Mouse (Mus musculus) kidney, adult 2 months (tissue): Measurements from ENCODE around the gene Kri1. TPM values are rescaled to one million over a fixed set of nuclear protein-coding genes. Genes with fewer than 3 reads are reported as not detected.

Experiments
- DNase-seq: peaks from one replicate; pipeline ENCODE4 v3.0.0; 2021
- H3K27ac ChIP-seq: fragments of 200-500 bp; 2 replicates; pipeline ENCODE4 v1.5.1; 2012; ENCODE audit warnings: low read depth, low read length, control low read depth, inconsistent platforms; ENCODE audit not compliant: insufficient read depth
- H3K27me3 ChIP-seq: fragments of 200-500 bp; replicated peaks from 2 replicates; pipeline ENCODE4 v1.6.1; 2012; ENCODE audit warnings: mild to moderate bottlenecking, moderate library complexity, low read length, inconsistent platforms; ENCODE audit not compliant: control insufficient read depth, insufficient read depth
- H3K36me3 ChIP-seq: fragments of 200-500 bp; 2 replicates; pipeline ENCODE4 v1.6.1; 2012; ENCODE audit warnings: mild to moderate bottlenecking, moderate library complexity, low read length, inconsistent platforms; ENCODE audit not compliant: control insufficient read depth, insufficient read depth
- H3K4me1 ChIP-seq: fragments of 200-500 bp; 2 replicates; pipeline ENCODE4 v1.6.1; 2011; ENCODE audit warnings: low read length; ENCODE audit not compliant: control insufficient read depth, insufficient read depth
- H3K4me3 ChIP-seq: fragments of 200-500 bp; 2 replicates; pipeline ENCODE4 v1.5.1; 2011; ENCODE audit warnings: mild to moderate bottlenecking, low read depth, low read length, control low read depth; ENCODE audit not compliant: insufficient read depth
- CTCF ChIP-seq: fragments of 200-500 bp; conservative IDR thresholded peaks from 2 replicates; pipeline ENCODE4 v1.5.1; 2011; ENCODE audit warnings: low read depth, mild to moderate bottlenecking, control low read depth, low read length, moderate library complexity, mixed read lengths; ENCODE audit not compliant: insufficient read depth, insufficient read length
- POLR2A ChIP-seq: fragments of 200-500 bp; IDR thresholded peaks from one replicate; pipeline ENCODE4 v1.6.1; 2011; ENCODE audit warnings: low read depth, low read length, control low read depth
- WGBS: fragments of 180-500 bp; shearing (Covaris S2); methylation state at CpG from one replicate; pipeline ENCODE4 v1.1.7; 2018; 5-methylcytosine and 5-hydroxymethylcytosine counted together
- polyA plus RNA-seq: library from polyadenylated mRNA; depleted of rRNA; stranded (reverse); fragments of >200 nt; gene quantifications from 2 replicates; pipeline ENCODE4 v1.2.3, GENCODE M21; 2012

The Kri1 gene
- polyA plus RNA-seq, 1 experiment: 14.2 TPM

DNA sequence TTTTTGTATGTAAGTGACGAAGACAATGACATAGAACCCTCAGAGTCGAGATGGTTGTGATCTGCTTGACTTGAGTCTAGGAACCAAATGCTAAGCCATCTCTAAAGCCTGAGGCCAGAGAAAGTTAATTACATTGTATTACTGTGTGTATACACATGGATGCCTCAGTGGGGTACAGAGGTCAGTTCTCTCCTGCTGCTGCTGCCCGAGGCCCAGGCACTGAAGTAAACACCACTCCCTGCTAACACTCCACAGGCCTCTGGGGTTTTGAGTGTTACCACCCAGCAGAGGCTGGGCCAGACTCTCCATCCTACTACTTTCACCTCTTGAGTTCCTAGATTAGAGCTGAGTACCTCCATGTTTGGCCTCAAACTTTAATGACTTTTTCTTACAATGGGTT is 3.8 kb downstream of the Kri1 start:
- peaks cover 8% of the 10 kb centered on the region; the same call in 1 of the 2 replicates for H3K4me1 ChIP-seq
- TF ChIP-seq POLR2A (no peak), CTCF (no peak)
- no peak overlapping the region for H3K4me3 ChIP-seq
- no peak overlapping the region for H3K27ac ChIP-seq
- peak; percentile 62 for DNase-seq
- WGBS: 54% methylated on average over 3 of the region's 3 CpGs
- H3K27me3 ChIP-seq: no peaks in the 10 kb centered on the region
- no peaks in the 10 kb centered on the region for H3K36me3 ChIP-seq

DNA sequence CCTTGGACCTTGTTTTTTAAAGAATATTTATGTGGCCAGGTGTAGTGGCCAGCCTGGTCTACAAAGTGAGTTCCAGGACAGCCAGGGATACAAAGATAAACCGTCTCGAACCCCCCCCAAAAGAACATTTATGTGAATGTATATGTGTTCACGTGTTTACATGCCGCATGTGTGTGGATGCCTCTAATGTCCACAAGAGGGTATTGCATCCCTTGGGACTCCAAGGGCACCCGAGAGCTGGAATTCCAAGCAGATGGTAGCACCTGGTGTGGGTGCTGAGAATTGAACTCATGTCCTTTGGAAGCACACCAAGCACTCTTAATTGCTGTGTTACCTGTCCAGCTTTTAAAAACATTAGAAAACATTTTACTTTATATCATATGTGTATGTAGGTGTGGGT is 4.2 kb downstream of the Kri1 start:
- no peak overlapping the region for H3K27ac ChIP-seq
- no peak for TF ChIP-seq CTCF
- no peak for TF ChIP-seq POLR2A

DNA sequence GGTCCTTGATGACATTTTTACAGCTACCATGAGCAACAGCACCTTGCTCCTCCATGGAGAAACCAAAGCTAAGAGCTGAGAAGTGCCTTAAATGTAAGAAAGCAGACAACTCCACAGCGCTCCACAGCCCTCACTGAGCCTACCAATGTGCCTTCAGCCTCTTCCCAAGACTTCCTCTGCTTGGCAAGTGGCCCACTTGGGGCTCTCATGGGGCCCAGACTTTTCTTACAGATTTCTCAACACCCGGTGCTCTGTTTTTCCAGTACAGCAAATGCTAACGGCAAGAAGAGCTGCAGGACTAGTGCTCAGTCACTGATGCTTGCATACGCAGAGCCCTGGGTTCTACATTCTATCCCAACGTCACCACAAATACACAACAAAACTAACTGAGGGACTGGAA is 10.0 kb downstream of the Kri1 start:
- Histone ChIP-seq H3K27ac (no peak overlapping the region), H3K4me3 (no peak overlapping the region), H3K27me3 (no peaks in the 10 kb centered on the region), H3K36me3 (0 out of 2 replicates have a peak, but pooled peaks cover 2% of the 10 kb centered on the region), H3K4me1 (no peaks in the 10 kb centered on the region)
- 96% methylated on average over 5 of the region's 5 CpGs for WGBS
- no peak for DNase-seq
- TF ChIP-seq CTCF (no peak), POLR2A (no peak)

More for the DNA sequence above, 4.2 kb downstream of the Kri1 start:
- WGBS: 90% methylated on average over 5 of the region's 5 CpGs
- H3K27me3 ChIP-seq: no peaks in the 10 kb centered on the region
- DNase-seq: no peak
- no peaks in the 10 kb centered on the region for H3K36me3 ChIP-seq
- peaks cover 8% of the 10 kb centered on the region; the same call in 1 of the 2 replicates for H3K4me1 ChIP-seq
- H3K4me3 ChIP-seq: no peak overlapping the region

DNA sequence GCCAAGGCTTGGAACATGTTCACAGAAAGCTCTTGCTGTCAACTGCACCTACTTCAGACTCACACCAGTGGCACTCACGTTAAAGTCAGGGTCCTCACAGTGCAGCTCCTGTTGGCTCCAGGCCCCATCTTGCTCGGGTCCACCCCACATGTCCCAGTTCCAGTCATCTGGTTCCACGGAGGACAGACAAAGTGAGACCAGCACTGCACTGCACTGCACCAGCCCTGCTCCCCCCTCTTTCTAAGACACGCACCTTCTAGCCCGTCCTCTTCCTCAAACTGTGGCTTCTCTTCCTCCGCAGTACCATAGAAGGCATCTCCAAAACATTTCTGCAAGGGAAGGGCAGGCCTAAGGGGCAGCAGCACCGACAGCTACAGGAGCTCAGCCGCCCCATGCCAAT is 11.5 kb downstream of the Kri1 start:
- no peak for DNase-seq
- Histone ChIP-seq H3K27ac (no peak overlapping the region), H3K27me3 (no peaks in the 10 kb centered on the region), H3K4me1 (no peaks in the 10 kb centered on the region), H3K36me3 (0 out of 2 replicates have a peak, but pooled peaks cover 3% of the 10 kb centered on the region), H3K4me3 (no peak overlapping the region)
- WGBS: 80% methylated on average over 8 of the region's 8 CpGs
- TF ChIP-seq CTCF (no peak), POLR2A (no peak)

DNA sequence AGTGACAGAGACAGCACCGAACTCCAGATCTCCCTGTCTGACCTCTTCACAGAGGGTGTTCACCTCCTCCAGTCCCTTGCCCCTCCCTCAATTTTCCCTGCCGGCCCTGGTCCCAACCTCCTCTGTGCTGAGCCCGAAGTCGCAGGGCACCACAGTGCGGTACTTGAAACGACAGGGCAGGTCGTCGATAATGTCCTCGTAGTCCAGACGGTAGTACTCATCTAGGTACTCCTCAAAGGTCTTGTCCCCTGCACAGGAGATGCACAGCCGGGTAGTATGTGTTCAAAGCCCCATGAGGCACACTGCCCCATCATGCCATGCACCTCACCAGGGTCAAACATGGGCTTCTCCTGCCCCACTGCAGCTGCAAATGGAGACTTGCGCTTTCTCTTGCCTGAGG is 12.0 kb downstream of the Kri1 start:
- Histone ChIP-seq H3K4me3 (no peak overlapping the region), H3K27me3 (no peaks in the 10 kb centered on the region), H3K36me3 (0 out of 2 replicates have a peak, but pooled peaks cover 3% of the 10 kb centered on the region), H3K4me1 (no peaks in the 10 kb centered on the region), H3K27ac (no peak overlapping the region)
- 84% methylated on average over 12 of the region's 12 CpGs for WGBS
- TF ChIP-seq POLR2A (no peak), CTCF (no peak)
- no peak for DNase-seq

DNA sequence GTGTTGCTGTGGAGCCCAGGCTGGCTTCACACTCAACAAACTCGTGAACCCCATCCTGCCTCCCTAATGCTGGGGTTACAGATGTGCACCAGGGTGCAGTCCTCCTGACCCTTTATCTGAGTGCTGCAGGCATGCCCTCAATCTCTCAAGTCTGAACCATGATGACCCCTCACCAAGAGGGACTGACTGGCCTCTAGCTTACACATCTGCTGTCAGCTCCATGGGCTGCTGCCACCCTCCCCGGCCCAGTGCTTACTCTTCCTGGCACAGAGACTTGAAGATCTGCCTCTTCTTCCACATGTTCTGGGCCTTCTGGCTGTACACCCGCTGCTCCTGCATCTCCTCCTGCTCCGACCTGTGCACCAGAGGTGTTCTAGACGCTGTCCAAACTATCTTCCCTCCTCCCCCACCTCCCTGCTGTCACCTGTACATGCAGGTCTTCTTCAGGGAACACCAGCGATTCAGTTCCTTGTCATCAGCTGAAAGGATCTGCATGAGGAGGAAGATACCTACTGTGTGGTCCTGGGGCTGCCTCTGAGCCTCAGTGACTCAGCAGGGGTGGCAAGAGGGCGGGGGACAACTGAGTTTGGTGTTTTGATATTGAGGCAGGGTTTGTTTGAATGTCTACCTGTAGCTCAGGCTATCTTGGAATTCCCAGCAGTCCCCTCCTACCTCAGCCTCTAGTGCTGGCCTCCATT is 12.6 kb downstream of the Kri1 start:
- Histone ChIP-seq H3K36me3 (peaks cover 4% of the 10 kb centered on the region; the same call in 1 of the 2 replicates), H3K27me3 (no peaks in the 10 kb centered on the region), H3K27ac (no peak overlapping the region), H3K4me3 (no peak overlapping the region), H3K4me1 (no peaks in the 10 kb centered on the region)
- DNase-seq: no peak
- WGBS: 79% methylated on average over 7 of the region's 7 CpGs
- TF ChIP-seq POLR2A: no peak
- TF ChIP-seq CTCF: no peak

DNA sequence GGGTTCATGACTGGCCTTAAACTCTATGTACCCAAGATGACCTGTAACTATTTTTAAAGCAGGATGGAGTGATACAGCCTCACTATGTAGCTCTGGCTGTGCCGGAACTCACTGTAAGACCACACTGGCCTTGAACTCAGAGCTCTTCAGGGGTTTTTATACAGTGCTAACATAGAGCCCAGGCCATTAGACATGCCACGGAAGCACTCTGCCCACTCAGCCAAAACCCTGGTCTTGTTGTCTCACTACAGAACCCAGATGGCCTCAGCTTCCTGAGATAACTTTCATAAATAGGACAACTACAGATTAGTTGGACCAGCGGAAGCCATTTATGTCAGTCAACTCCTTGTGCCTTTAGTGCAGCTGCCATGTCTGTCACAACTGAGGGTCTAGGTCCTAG is 13.4 kb downstream of the Kri1 start:
- Histone ChIP-seq H3K36me3 (peaks cover 5% of the 10 kb centered on the region), H3K27me3 (no peaks in the 10 kb centered on the region), H3K4me1 (no peaks in the 10 kb centered on the region), H3K27ac (no peak overlapping the region), H3K4me3 (no peak overlapping the region)
- DNase-seq: no peak
- no peak for TF ChIP-seq POLR2A
- TF ChIP-seq CTCF: no peak
- WGBS: 81% methylated on average over 3 of the region's 3 CpGs
